Mouse (Mus musculus): ENCODE results near the gene Uncx.

DNA sequence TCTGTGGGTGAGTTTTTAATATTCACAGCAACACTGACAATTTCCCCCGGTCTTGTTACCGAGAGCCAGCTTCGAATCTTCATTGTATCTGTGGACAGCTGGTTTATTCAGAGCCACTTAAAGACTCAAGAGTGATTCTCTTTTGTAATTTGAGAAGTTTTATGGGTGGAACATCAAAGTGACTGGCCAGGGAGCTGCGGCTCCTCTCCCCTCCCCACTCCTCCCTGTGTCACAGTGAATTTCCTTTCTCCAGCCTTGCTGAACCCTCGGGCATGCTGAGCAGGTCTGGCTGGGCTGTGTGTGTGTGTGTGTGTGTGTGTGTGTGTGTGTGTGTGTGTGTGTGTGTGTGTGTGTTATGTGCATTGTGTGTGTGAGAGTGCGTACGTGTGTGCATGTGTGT, 29.2 kb downstream of the Uncx start:
- TF ChIP-seq EP300 (IDR thresholded peaks at IDR 0.05; ENCODE audit: low read depth) (no peak), CTCF (IDR thresholded peaks at IDR 0.05; ENCODE audit: low read depth) (no peak)

All from liver, postnatal 0 days (tissue).